Mouse (Mus musculus) layer of hippocampus, adult 2 months (tissue): Measurements from ENCODE around the gene Gm5148. TPM values are rescaled to one million over a fixed set of nuclear protein-coding genes. Genes with fewer than 3 reads are reported as not detected.
A peak's percentile ranks its signal among the peaks of the same experiment; 100 is the strongest.

Experiments
- DNase-seq, 2 experiments: peaks; one replicate each; pipeline ENCODE4 v3.0.0; 2022; ENCODE audit warnings: low spot score in 2 of 2
- H3K27ac ChIP-seq: fragments of 200-600 bp; 2 replicates; pipeline ENCODE4 v1.8.1; 2022
- H3K4me3 ChIP-seq: fragments of 200-600 bp; 2 replicates; pipeline ENCODE4 v1.8.1; 2022; ENCODE audit warnings: mild to moderate bottlenecking
- CTCF ChIP-seq: fragments of 200-600 bp; conservative IDR thresholded peaks from 2 replicates; pipeline ENCODE4 v1.8.1; 2022; ENCODE audit warnings: antibody characterized with exemption, mild to moderate bottlenecking, moderate library complexity
- total RNA-seq, 2 experiments: library from RNA; stranded (reverse); gene quantifications; 2 replicates each; pipeline ENCODE4 v1.2.3; 2021

Gene Gm5148
- total RNA-seq, 2 experiments from 2014 or later, result 5.1 to 5.9 TPM

GRCm38 (mm10) chr3:37706439-37706838 lies 17.9 kb downstream of the Gm5148 start:
- Histone ChIP-seq H3K4me3 (no peak overlapping the region), H3K27ac (no peak overlapping the region)
- no peak for DNase-seq
- no peak for TF ChIP-seq CTCF

- DNase-seq, result no peak
- Histone ChIP-seq H3K4me3 (no peak overlapping the region), H3K27ac (no peak overlapping the region)
- no peak for TF ChIP-seq CTCF
These were observed 18.9 kb downstream of the Gm5148 start for GRCm38 (mm10) chr3:37705436-37705835.

- no peak overlapping the region for H3K27ac ChIP-seq
- TF ChIP-seq CTCF, result no peak
- DNase-seq, result no peak
- no peak overlapping the region for H3K4me3 ChIP-seq
These were observed 19.5 kb downstream of the Gm5148 start for GRCm38 (mm10) chr3:37704701-37705279.

GRCm38 (mm10) chr3:37703066-37703465 lies 21.2 kb downstream of the Gm5148 start:
- DNase-seq, result no peak

GRCm38 (mm10) chr3:37693552-37693951 lies 30.7 kb downstream of the Gm5148 start:
- DNase-seq, result no peak
- H3K4me3 ChIP-seq, result no peak overlapping the region
- TF ChIP-seq CTCF, result no peak
- no peak overlapping the region for H3K27ac ChIP-seq

More at GRCm38 (mm10) chr3:37703066-37703465, 21.2 kb downstream of the Gm5148 start:
- H3K4me3 ChIP-seq, result no peak overlapping the region
- no peak for TF ChIP-seq CTCF
- no peak overlapping the region for H3K27ac ChIP-seq

GRCm38 (mm10) chr3:37692945-37693344 lies 31.3 kb downstream of the Gm5148 start:
- no peak overlapping the region for H3K4me3 ChIP-seq
- DNase-seq, result no peak
- H3K27ac ChIP-seq, result no peak overlapping the region
- TF ChIP-seq CTCF, result no peak

GRCm38 (mm10) chr3:37687158-37687980 lies 36.9 kb downstream of the Gm5148 start:
- Histone ChIP-seq H3K27ac (peak overlapping the region; percentile 86), H3K4me3 (peak overlapping the region; percentile 60)
- no peak for TF ChIP-seq CTCF
- DNase-seq, result peak; percentile 23

GRCm38 (mm10) chr3:37686751-37687150 lies 37.5 kb downstream of the Gm5148 start:
- H3K27ac ChIP-seq, result peak overlapping the region; percentile 86
- DNase-seq, result no peak

GRCm38 (mm10) chr3:37686219-37686618 lies 38.1 kb downstream of the Gm5148 start:
- no peak overlapping the region for H3K4me3 ChIP-seq
- no peak for DNase-seq
- no peak for TF ChIP-seq CTCF
- no peak overlapping the region for H3K27ac ChIP-seq

More at GRCm38 (mm10) chr3:37686751-37687150, 37.5 kb downstream of the Gm5148 start:
- TF ChIP-seq CTCF, result no peak
- peak overlapping the region; percentile 60 for H3K4me3 ChIP-seq

GRCm38 (mm10) chr3:37676291-37676690 lies 48.0 kb downstream of the Gm5148 start:
- no peak overlapping the region for H3K4me3 ChIP-seq
- TF ChIP-seq CTCF, result no peak
- H3K27ac ChIP-seq, result no peak overlapping the region
- no peak for DNase-seq

GRCm38 (mm10) chr3:37675056-37675525 lies 49.2 kb downstream of the Gm5148 start:
- Histone ChIP-seq H3K4me3 (no peak overlapping the region), H3K27ac (no peak overlapping the region)
- no peak for TF ChIP-seq CTCF
- no peak for DNase-seq

GRCm38 (mm10) chr3:37673513-37674261 lies 50.6 kb downstream of the Gm5148 start:
- Histone ChIP-seq H3K27ac (no peak overlapping the region), H3K4me3 (no peak overlapping the region)
- TF ChIP-seq CTCF, result no peak
- no peak for DNase-seq
